Mouse (Mus musculus) right cerebral cortex, postnatal 14 days (tissue): ENCODE measurements around the gene Hdlbp.

Experiments
- DNase-seq: peaks from one replicate; pipeline ENCODE4 v3.0.0; 2022

Gene Hdlbp

DNA sequence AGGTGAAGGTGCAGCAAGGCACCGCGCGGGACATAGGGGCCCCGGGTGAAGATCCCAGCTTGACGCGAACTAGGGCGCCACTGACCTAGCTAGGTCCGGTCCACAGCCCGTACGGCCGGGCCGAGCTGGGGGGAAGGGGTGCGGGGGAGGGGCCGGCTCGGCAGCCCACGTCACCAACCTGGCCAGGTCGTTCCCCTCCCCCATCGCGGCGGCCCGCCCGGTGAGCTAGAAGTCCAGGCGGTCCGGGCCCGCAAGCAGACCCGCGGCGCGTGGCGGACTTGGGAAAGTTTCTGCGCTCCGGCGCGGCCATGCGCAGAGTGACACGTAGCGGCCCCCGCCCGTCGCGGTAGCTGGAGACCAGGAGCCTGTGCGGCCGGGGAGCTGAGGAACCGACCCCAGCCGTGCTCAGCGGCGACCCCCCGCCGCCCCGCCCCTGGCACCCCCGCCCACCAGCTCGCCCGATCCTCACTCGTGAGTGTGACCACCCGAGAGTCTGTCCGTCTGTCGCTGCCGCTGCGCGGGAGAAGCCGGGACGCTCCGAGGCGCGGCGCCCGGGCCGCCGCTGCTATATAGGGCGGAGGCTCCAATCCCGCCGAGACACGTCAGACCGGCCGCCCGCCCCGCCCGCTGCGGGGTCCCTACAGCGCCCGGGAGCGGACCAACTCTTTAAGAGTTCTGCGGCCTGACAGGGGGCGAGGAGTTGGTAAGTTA lies 33.3 kb downstream of the Hdlbp start:
- DNase-seq, result peak; percentile 68

DNA sequence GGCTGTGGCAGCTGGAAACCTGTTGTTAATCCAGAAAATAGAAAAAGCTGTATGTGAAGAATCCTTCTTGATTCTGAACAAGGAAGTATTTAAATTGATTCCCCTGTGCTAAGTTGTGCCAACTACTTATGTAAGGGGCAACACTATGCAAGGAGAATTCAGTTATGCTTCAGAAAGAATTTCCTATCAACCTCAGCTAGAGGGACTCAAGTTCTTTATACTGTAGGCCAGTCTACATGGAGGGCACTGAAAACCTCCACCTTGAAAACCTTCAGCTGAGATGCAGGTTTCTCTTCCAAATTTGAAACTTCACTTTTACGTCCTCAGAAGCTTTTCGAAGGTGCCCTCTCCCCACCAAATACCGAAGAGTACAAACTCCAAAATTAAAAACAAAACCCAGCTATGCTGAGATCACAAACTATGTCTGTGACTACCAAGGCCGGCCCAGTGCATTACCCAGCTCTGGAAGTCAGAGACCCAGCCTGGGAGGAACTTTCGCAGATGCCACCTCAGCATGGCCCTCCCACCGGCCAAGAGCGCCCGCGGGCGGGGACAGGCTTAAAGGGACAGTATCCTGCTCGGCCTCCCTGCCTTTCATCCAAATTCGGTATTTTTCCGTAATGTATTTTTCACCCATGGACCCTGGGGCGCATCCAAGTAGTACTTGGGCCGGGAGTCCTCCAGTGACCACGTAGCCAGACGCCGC lies 34.1 kb downstream of the Hdlbp start:
- DNase-seq, result peak; percentile 55

DNA sequence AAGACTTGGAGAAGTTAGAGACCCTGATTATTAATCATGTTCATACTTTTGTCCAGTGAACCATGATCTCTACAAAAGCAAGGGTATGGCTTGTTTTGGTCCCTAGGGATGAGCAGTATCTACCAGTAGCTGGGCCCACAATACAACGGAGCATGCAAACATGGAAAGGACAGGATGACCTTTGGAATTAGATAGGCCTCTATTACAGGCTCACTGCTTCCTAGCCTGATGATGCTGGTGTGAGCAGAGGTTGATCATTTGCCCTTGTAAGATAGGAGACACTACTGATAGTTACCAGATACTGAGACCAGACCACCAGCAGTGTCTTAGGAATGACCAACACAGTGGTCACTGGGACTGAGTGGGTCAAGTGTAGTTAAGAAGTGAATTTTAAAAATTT lies 39.3 kb downstream of the Hdlbp start:
- DNase-seq, result no peak

DNA sequence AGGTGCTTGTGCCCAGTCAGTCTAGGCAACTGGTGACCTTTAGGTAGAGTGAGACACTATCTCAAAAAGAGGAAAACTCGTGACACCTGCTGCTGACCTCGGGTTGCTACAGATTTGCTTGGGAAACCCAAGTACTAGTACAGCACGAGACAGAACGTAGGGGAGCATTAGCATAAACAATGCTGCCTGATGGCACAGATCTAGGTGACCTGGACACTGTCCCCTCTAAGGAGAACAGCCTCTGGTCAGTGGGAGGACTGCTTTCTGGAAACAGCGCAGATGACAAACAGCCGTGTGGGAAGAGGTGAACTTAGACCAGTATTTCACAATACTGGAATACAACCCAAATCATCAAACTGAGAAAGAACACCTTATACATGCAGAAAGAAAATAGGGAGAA lies 46.5 kb downstream of the Hdlbp start:
- no peak for DNase-seq

DNA sequence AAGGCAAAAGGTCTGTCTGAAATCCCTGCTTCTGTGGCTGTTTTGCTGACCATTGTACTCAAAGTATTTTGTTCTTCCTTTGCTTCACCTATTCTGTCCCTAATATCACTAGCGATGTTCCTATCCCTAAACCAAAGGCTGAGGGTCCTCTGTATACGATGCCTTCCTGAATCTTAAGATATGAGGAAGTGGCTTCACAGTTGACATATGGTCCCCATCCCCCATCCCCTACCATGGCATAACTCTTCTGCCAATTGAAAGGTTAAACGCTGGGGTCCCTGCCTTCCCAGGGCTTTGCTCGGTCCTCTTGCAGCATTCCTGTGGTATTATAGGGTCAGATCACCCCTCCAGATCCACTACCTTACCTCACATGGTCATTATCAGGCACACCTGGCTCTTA lies 75.2 kb downstream of the Hdlbp start:
- no peak for DNase-seq

DNA sequence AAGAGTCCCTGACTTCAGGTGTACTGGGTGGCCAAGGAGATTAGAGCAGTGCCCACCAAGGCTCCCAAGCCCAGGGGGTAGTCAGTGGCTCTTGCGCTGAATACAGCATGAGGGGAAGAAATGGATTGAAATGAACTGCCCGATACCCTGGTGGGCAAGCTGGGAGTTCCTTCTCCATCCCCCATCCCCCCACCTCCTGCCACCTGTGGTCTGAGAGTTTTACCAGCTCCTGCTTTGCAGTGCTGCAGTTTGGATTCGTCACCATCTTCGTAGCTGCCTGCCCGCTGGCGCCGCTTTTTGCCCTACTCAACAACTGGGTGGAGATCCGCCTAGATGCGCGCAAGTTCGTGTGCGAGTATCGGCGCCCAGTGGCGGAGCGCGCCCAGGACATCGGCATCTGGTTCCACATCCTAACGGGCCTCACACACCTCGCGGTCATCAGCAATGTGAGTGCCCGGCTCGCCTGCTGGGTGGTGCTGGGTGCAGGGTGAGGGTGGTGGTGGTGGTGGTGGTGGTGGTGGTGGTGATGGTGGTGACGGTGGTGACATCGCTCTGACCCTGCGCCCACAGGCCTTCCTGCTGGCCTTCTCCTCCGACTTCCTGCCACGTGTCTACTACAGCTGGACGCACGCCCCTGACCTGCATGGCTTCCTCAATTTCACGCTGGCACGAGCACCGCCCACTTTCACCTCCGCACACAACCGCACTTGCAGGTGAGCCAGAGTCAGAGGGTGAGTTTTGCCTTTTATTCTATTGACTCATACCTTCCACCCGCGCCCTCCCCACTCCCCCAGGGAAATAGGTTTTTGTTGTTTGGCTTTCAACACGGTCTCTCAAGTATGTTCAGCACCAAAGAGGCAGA lies 77.2 kb downstream of the Hdlbp start:
- peak; percentile 14 for DNase-seq

DNA sequence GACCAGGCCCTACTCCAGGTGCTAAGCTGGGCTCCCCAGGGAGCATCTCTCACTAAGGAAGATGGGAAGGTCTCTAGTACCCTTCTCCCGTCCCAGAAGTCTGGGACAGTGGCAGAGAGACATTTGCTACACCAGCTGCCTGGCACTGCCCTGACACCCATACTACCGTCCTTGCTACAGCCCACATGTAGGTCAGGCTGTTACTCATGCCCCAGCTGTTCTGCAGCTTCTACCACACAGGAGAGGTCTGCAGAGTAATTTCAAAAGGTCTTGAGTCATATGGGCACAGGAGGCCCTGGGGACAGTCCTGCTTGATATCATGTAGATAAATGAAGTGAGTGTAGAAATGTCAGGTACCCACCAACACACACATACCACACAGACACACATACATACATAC lies 89.7 kb downstream of the Hdlbp start:
- DNase-seq, result no peak

DNA sequence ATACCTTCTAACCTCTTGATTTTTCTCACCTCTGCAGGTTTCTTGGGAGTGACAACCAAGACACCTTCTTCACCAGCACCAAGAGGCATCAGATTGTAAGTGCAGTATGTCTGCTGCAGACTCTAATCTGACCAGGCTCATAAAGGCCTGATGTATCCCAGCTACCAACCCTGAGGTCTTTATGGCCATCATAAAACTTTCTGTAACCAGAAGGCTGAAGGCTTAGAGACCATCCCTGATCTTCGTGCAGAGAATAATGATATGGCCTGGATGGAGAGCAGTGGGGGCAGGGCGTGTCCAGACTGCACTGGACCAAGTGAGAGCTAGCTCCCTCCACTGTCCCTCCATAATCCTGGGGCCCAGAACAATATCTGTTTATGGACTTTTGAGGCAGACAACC lies 91.4 kb downstream of the Hdlbp start:
- no peak for DNase-seq

DNA sequence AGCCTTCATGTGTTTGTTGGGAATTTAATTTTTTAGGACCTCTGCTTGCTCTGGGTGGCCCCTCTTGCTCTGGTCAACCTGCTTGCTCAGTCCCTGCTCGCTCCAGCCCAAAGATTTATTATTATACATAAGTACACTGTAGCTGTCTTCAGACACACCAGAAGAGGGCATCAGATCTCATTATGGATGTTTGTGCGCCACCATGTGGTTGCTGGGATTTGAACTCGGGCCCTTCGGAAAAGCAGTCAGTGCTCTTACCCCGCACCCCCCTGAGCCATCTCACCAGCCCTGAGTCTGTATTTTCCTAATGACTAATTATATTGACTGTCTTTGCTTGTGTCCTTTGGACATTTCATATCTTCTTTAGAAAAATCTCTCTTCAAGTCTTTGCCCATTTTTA lies 99.5 kb downstream of the Hdlbp start:
- no peak for DNase-seq

DNA sequence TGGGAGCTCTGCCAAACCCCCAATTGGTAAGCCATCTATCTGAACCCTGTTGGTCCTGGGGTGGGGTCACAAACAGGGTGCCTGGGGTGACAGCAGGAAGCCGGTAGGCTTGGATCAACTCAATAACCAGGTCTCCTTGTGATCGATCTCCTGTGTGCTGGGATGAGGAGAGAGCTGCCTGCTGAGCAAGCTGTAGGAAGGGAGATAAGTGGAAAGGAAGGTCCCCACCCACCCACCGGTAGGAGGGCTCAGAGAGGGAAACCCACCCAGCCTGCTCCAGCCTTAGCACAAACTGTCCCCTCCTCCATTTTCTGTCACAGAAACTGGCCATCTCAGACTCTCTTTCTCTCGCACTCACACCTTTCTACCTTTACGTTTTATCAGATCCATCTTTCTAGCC lies 101.3 kb downstream of the Hdlbp start:
- DNase-seq, result no peak

DNA sequence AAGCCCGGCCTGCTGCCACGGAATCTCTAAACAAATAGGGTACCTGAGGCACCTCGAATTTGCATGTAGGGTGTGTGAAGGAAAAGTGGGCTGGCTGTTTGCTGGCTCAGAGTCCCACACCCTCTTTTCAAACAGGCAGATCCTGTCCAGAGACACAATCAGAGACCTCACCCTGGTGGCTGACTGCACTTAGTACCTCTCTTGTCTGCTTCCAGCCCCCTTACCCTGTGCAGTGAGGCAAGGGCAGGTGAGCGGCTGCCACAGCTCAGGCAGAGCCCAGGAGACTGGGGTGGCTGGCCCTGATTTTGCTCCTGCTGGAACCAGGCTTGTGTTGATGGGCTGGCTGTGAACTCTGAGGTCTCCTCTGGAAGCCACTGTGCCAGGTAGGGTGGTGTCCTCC lies 105.0 kb downstream of the Hdlbp start, which contains the start of gene Ano7:
Ano7 (plus strand) TSS at position 266 of the 400 bp plus-strand sequence.
- no peak for DNase-seq

DNA sequence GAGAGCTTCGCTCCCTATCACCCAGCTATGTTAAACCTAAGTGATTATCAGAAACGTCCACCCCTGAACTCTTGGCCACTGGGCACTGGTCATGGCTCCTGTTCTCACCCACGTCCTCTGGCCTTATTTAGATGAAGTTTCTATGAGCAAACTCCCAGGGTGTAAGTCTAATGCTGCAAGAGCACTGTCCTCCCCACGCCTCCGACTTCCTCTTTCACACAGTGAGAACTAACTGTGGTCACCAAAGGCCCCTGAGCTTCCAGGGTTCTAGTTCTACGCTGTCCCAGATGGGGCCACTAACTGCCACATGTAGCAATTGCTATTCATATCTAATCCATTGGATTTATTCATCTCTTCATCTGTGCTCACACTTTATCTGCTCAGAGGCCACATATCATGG lies 113.0 kb downstream of the Hdlbp start:
- no peak for DNase-seq

DNA sequence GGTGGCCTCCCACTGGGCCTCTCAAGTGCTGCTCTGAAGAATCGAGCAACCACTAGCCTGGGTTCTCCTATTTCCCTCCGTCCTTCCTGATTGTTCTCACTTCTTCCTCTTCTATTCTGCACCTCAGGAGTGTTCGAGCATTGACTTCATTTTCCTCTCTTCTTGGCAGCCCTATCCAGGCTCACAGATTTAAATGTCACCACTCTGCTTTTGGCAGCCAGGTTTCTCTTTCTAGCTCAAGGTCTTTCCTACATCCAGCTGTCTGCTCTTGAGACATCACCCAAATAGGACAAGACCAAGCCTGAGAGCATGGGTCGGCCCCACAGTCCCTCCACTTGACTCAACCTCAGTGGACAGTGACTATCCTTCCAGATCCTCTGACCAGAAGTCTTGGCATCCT lies 116.0 kb downstream of the Hdlbp start:
- no peak for DNase-seq
